Comparison of ENCODE assay signal across 19 mouse cellular contexts in genomic region chr13:7306995-7307394, GRCm38 (mm10).
"Had no signal": no experiment of that assay in that cellular context is flagged by ENCODE, and none has a peak within 500 bp of the region (broad histone marks: within the 10 kb centered on the region; RNA-seq: fewer than 3 reads in every experiment).

No protein-coding gene starts in this region.

- H3K9ac ChIP-seq: limb, embryonic 13.5 days; liver, embryonic 14.5 days; liver, postnatal 0 days; lung, embryonic 14.5 days; midbrain, embryonic 12.5 days; midbrain, embryonic 15.5 days; neural tube, embryonic 12.5 days; neural tube, embryonic 15.5 days had no signal

- H3K27ac ChIP-seq: hindbrain, postnatal 0 days; limb, embryonic 13.5 days; liver, embryonic 14.5 days; macrophage; midbrain, embryonic 12.5 days; midbrain, embryonic 15.5 days; neural tube, embryonic 12.5 days; neural tube, embryonic 15.5 days had no signal

- H3K4me2 ChIP-seq: limb, embryonic 13.5 days; lung, embryonic 14.5 days; midbrain, embryonic 12.5 days; midbrain, embryonic 15.5 days; neural tube, embryonic 12.5 days; neural tube, embryonic 15.5 days had no signal

- H3K27me3 ChIP-seq: limb, embryonic 13.5 days; midbrain, embryonic 12.5 days; midbrain, embryonic 15.5 days; neural tube, embryonic 12.5 days; neural tube, embryonic 15.5 days had no signal

- H3K4me3 ChIP-seq: limb, embryonic 13.5 days; midbrain, embryonic 12.5 days; midbrain, embryonic 15.5 days; neural tube, embryonic 12.5 days; neural tube, embryonic 15.5 days had no signal

- H3K36me3 ChIP-seq: limb, embryonic 13.5 days; midbrain, embryonic 12.5 days; midbrain, embryonic 15.5 days; neural tube, embryonic 12.5 days; neural tube, embryonic 15.5 days had no signal

- H3K4me1 ChIP-seq: limb, embryonic 13.5 days; midbrain, embryonic 12.5 days; midbrain, embryonic 15.5 days; neural tube, embryonic 12.5 days; neural tube, embryonic 15.5 days had no signal

- DNase-seq: kidney, postnatal 36 days; left cerebral cortex, postnatal 4 days; liver; liver, postnatal 0 days; lung, embryonic 14.5 days; retina, postnatal 1 day; right cerebral cortex, postnatal 25 days; thymus, adult 18-20 months; thymus, postnatal 36 days had no signal

- ATAC-seq: hindbrain, postnatal 0 days; inflammation-experienced regulatory T-cells, adult 6 months; liver, postnatal 0 days; lung, postnatal 0 days; midbrain, embryonic 15.5 days had no signal

- H3K9me3 ChIP-seq: limb, embryonic 13.5 days; midbrain, embryonic 12.5 days; midbrain, embryonic 15.5 days; neural tube, embryonic 12.5 days; neural tube, embryonic 15.5 days had no signal
